Mouse (Mus musculus): Measurements from ENCODE around the gene Mad1l1. TPM values are rescaled to one million over a fixed set of nuclear protein-coding genes. Genes with fewer than 3 reads are reported as not detected.

Gene Mad1l1
- polyA plus RNA-seq, 1 experiment from 2014 or later: 42.3 TPM

DNA sequence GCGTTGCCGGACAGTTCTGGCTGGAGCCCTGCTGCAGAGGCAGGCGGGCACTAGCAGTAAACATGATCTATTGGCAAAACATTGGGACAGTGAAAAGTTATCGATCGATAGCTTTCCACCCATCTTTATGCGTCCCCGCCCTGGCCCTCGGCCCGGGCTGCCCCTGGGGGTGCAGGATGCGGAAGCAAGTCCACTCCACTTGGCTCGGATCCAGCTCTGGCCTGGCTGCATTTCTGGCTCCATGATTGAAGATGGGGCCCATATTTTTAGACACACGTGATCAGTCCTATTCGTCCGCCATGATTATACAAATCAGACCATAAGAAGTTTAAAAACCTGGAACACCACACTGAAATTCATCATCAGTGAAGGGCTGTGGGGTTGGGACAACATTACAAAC is 355.8 kb downstream of the Mad1l1 start:
- 84% methylated on average over 14 of the region's 14 CpGs for WGBS

GRCm38 (mm10) chr5:139964391-139964790 is 357.0 kb downstream of the Mad1l1 start:
- 60% methylated on average over 5 of the region's 5 CpGs for WGBS
- H3K9ac ChIP-seq (ENCODE audit: low read length): no peak overlapping the region
- H3K4me1 ChIP-seq (replicated peaks; ENCODE audit: control insufficient read depth, insufficient read depth, low read length): no peaks in the 10 kb centered on the region
- no peak for DNase-seq (ENCODE audit: low spot score)
- H3K27ac ChIP-seq (ENCODE audit: low read depth): no peak overlapping the region
- no peaks in the 10 kb centered on the region for H3K9me3 ChIP-seq (ENCODE audit: control insufficient read depth, low read length)
- no peak for ATAC-seq (replicated peaks; ENCODE audit: low FRiP score, low TSS enrichment, low read depth)
- H3K4me2 ChIP-seq (ENCODE audit: low read length): no peak overlapping the region
- H3K36me3 ChIP-seq (ENCODE audit: control insufficient read depth, insufficient read depth, low read length): no peaks in the 10 kb centered on the region
- no peak overlapping the region for H3K4me3 ChIP-seq (ENCODE audit: low read depth, low read length)
- H3K27me3 ChIP-seq (replicated peaks; ENCODE audit: control insufficient read depth, insufficient read depth, low read length): no peaks in the 10 kb centered on the region

More for the DNA sequence above, 355.8 kb downstream of the Mad1l1 start:
- Histone ChIP-seq H3K4me3 (ENCODE audit: low read depth, low read length) (no peak overlapping the region), H3K36me3 (ENCODE audit: control insufficient read depth, insufficient read depth, low read length) (no peaks in the 10 kb centered on the region), H3K9ac (ENCODE audit: low read length) (no peak overlapping the region), H3K4me1 (replicated peaks; ENCODE audit: control insufficient read depth, insufficient read depth, low read length) (no peaks in the 10 kb centered on the region), H3K9me3 (ENCODE audit: control insufficient read depth, low read length) (no peaks in the 10 kb centered on the region), H3K4me2 (ENCODE audit: low read length) (no peak overlapping the region), H3K27me3 (replicated peaks; ENCODE audit: control insufficient read depth, insufficient read depth, low read length) (no peaks in the 10 kb centered on the region), H3K27ac (ENCODE audit: low read depth) (no peak overlapping the region)
- no peak for DNase-seq (ENCODE audit: low spot score)
- no peak for ATAC-seq (replicated peaks; ENCODE audit: low FRiP score, low TSS enrichment, low read depth)

DNA sequence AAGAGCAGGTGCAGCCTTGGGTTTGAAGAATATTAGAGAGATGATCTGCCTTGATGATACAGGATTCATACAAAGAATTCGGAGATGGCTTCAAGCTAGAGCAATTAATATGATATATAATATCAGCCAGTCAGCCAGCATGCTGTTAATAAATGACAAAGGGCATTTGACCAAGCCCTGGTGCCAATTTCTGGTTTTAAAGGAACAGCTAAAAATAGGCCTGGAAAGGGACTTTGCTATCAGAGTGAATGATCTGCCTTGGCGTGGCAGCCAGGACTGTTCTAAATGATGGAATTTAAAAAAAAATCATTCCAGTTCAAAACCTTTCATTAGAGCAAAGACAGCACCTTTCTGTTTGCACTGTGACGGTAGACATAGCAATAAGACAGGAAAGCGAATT is 361.6 kb downstream of the Mad1l1 start:
- no peak for DNase-seq (ENCODE audit: low spot score)
- Histone ChIP-seq H3K4me3 (ENCODE audit: low read depth, low read length) (no peak overlapping the region), H3K9me3 (ENCODE audit: control insufficient read depth, low read length) (no peaks in the 10 kb centered on the region), H3K27ac (ENCODE audit: low read depth) (no peak overlapping the region), H3K27me3 (replicated peaks; ENCODE audit: control insufficient read depth, insufficient read depth, low read length) (no peaks in the 10 kb centered on the region), H3K4me2 (ENCODE audit: low read length) (no peak overlapping the region), H3K4me1 (replicated peaks; ENCODE audit: control insufficient read depth, insufficient read depth, low read length) (peaks cover 6% of the 10 kb centered on the region), H3K36me3 (ENCODE audit: control insufficient read depth, insufficient read depth, low read length) (no peaks in the 10 kb centered on the region), H3K9ac (ENCODE audit: low read length) (no peak overlapping the region)
- WGBS: 84% methylated on average over 4 of the region's 4 CpGs
- no peak for ATAC-seq (replicated peaks; ENCODE audit: low FRiP score, low TSS enrichment, low read depth)

Other genes starting within 250 kb of the Mad1l1 start
- 43.5 and 49.6 TPM in 2 replicates for gene Nudt1, start 104 bp upstream of the Mad1l1 start, polyA plus RNA-seq (2014; fragmentation: Nextera tagmentation; extraction: Ambion mirVana)
- gene Mrm2, start 10.3 kb upstream of the Mad1l1 start, polyA plus RNA-seq (2014; fragmentation: Nextera tagmentation; extraction: Ambion mirVana): 19.5 and 20.9 TPM in 2 replicates
- gene Snx8, start 67.7 kb upstream of the Mad1l1 start, polyA plus RNA-seq (2014; fragmentation: Nextera tagmentation; extraction: Ambion mirVana): 7.7 and 9.3 TPM in 2 replicates
- 155 and 162 TPM in 2 replicates for gene Eif3b, start 97.8 kb upstream of the Mad1l1 start, polyA plus RNA-seq (2014; fragmentation: Nextera tagmentation; extraction: Ambion mirVana)
- not detected in 2 replicates for gene Gm4869, start 124.1 kb upstream of the Mad1l1 start, polyA plus RNA-seq (2014; fragmentation: Nextera tagmentation; extraction: Ambion mirVana)
- 20.7 TPM in 2 replicates for gene Chst12, start 184.0 kb upstream of the Mad1l1 start, polyA plus RNA-seq (2014; fragmentation: Nextera tagmentation; extraction: Ambion mirVana)
- gene Grifin, start 243.5 kb upstream of the Mad1l1 start, polyA plus RNA-seq (2014; fragmentation: Nextera tagmentation; extraction: Ambion mirVana): 0.54 TPM in 1 of 2 replicates, not detected in the other

All from intestine, embryonic 14.5 days (tissue).